Mouse (Mus musculus) testis, adult 2 months (tissue): Measurements from ENCODE around the gene Pnpo. TPM values are rescaled to one million over a fixed set of nuclear protein-coding genes. Genes with fewer than 3 reads are reported as not detected.
A peak's percentile ranks its signal among the peaks of the same experiment; 100 is the strongest.

Experiments
- H3K27ac ChIP-seq: fragments of 200-500 bp; 2 replicates; pipeline ENCODE4 v1.5.1; 2012; ENCODE audit warnings: low read depth, low read length; ENCODE audit not compliant: control insufficient read depth, insufficient read depth
- H3K27me3 ChIP-seq: fragments of 200-500 bp; 2 replicates; pipeline ENCODE4 v1.6.1; 2012; ENCODE audit warnings: mild to moderate bottlenecking, low read length, moderate library complexity; ENCODE audit not compliant: control insufficient read depth, insufficient read depth
- H3K36me3 ChIP-seq: fragments of 200-500 bp; 2 replicates; pipeline ENCODE4 v1.6.1; 2012; ENCODE audit warnings: mild to moderate bottlenecking, low read length; ENCODE audit not compliant: control insufficient read depth, insufficient read depth
- H3K4me1 ChIP-seq: fragments of 200-500 bp; 2 replicates; pipeline ENCODE4 v1.6.1; 2012; ENCODE audit warnings: low read length; ENCODE audit not compliant: control insufficient read depth, insufficient read depth
- H3K4me3 ChIP-seq: fragments of 200-500 bp; 2 replicates; pipeline ENCODE4 v1.5.1; 2012; ENCODE audit warnings: low read depth, mild to moderate bottlenecking, low read length, moderate library complexity, mixed read lengths; ENCODE audit not compliant: control insufficient read depth
- CTCF ChIP-seq: fragments of 200-500 bp; IDR thresholded peaks from 2 replicates; pipeline ENCODE4 v1.5.1; 2012; ENCODE audit warnings: low read depth, mild to moderate bottlenecking, inconsistent platforms, low read length, moderate library complexity; ENCODE audit not compliant: control insufficient read depth, insufficient read depth, insufficient replicate concordance
- POLR2A ChIP-seq: fragments of 200-500 bp; IDR thresholded peaks from 2 replicates; pipeline ENCODE4 v1.6.1; 2012; ENCODE audit warnings: low read depth, mild to moderate bottlenecking, inconsistent platforms, low read length, moderate library complexity; ENCODE audit not compliant: control insufficient read depth
- polyA plus RNA-seq: library from polyadenylated mRNA; depleted of rRNA; stranded (reverse); fragments of >200 nt; gene quantifications from 2 replicates; pipeline ENCODE4 v1.2.3, GENCODE M21; 2012

The Pnpo gene
- polyA plus RNA-seq, 1 experiment, result 3.8 TPM

GRCm38 (mm10) chr11:96944844-96945580 is 1.2 kb upstream of the Pnpo start:
- Histone ChIP-seq H3K27me3 (no peaks in the 10 kb centered on the region), H3K27ac (no peak overlapping the region), H3K4me3 (no peak overlapping the region), H3K4me1 (peaks cover 20% of the 10 kb centered on the region), H3K36me3 (no peaks in the 10 kb centered on the region)
- no peak for TF ChIP-seq CTCF
- no peak for TF ChIP-seq POLR2A

GRCm38 (mm10) chr11:96941989-96942590 is 1.7 kb downstream of the Pnpo start:
- TF ChIP-seq POLR2A, result no peak
- TF ChIP-seq CTCF, result no peak
- H3K4me3 ChIP-seq, result no peak overlapping the region

GRCm38 (mm10) chr11:96940578-96941465 is 3.0 kb downstream of the Pnpo start:
- Histone ChIP-seq H3K27ac (no peak overlapping the region), H3K4me3 (no peak overlapping the region), H3K27me3 (no peaks in the 10 kb centered on the region), H3K36me3 (no peaks in the 10 kb centered on the region), H3K4me1 (peaks cover 20% of the 10 kb centered on the region)
- TF ChIP-seq CTCF (no peak), POLR2A (no peak)

More at GRCm38 (mm10) chr11:96941989-96942590, 1.7 kb downstream of the Pnpo start:
- no peak overlapping the region for H3K27ac ChIP-seq
- no peaks in the 10 kb centered on the region for H3K36me3 ChIP-seq
- H3K27me3 ChIP-seq, result no peaks in the 10 kb centered on the region
- H3K4me1 ChIP-seq, result peaks cover 19% of the 10 kb centered on the region

- Histone ChIP-seq H3K27me3 (no peaks in the 10 kb centered on the region), H3K27ac (peak overlapping the region; percentile 76), H3K4me1 (peaks cover 23% of the 10 kb centered on the region), H3K36me3 (no peaks in the 10 kb centered on the region), H3K4me3 (no peak overlapping the region)
- TF ChIP-seq POLR2A (no peak), CTCF (no peak)
Observed at GRCm38 (mm10) chr11:96938426-96938800, 5.4 kb downstream of the Pnpo start.

- TF ChIP-seq CTCF (peak; percentile 59; the same call in 1 of the 2 replicates), POLR2A (no peak)
- H3K27me3 ChIP-seq, result no peaks in the 10 kb centered on the region
- no peak overlapping the region for H3K4me3 ChIP-seq
- H3K36me3 ChIP-seq, result no peaks in the 10 kb centered on the region
- peaks cover 21% of the 10 kb centered on the region for H3K4me1 ChIP-seq
- peak overlapping the region; percentile 76 for H3K27ac ChIP-seq
Observed at GRCm38 (mm10) chr11:96937549-96938425, 6.0 kb downstream of the Pnpo start.

GRCm38 (mm10) chr11:96935872-96936650 is 7.7 kb downstream of the Pnpo start:
- TF ChIP-seq CTCF (no peak), POLR2A (no peak)
- Histone ChIP-seq H3K27ac (peak overlapping the region; percentile 62; the same call in 1 of the 2 replicates), H3K4me3 (peak overlapping the region; percentile 83), H3K36me3 (no peaks in the 10 kb centered on the region), H3K4me1 (peaks cover 21% of the 10 kb centered on the region), H3K27me3 (no peaks in the 10 kb centered on the region)

- H3K4me1 ChIP-seq, result peaks cover 21% of the 10 kb centered on the region
- H3K27me3 ChIP-seq, result no peaks in the 10 kb centered on the region
- peak overlapping the region; percentile 83 for H3K4me3 ChIP-seq
- H3K36me3 ChIP-seq, result no peaks in the 10 kb centered on the region
- peak; percentile 91; the same call in 1 of the 2 replicates for TF ChIP-seq POLR2A
- TF ChIP-seq CTCF, result no peak
- H3K27ac ChIP-seq, result peak overlapping the region; percentile 72
Observed at GRCm38 (mm10) chr11:96934921-96935356, 8.8 kb downstream of the Pnpo start.
